Mouse (Mus musculus) ES-Bruce4 (cell line): Measurements from ENCODE around the gene Ccdc127. TPM values are rescaled to one million over a fixed set of nuclear protein-coding genes. Genes with fewer than 3 reads are reported as not detected.

ENCODE experiments used
- H3K27ac ChIP-seq: 2 replicates; pipeline ENCODE4 v1.5.1; 2012; ENCODE audit warnings: low read length, inconsistent platforms; ENCODE audit not compliant: insufficient read depth
- H3K27me3 ChIP-seq: 2 replicates; pipeline ENCODE4 v1.6.1; 2012; ENCODE audit warnings: mild to moderate bottlenecking, low read length, inconsistent platforms; ENCODE audit not compliant: control insufficient read depth, poor library complexity, insufficient read depth, severe bottlenecking
- H3K36me3 ChIP-seq: 2 replicates; pipeline ENCODE4 v1.6.1; 2012; ENCODE audit warnings: inconsistent platforms, mild to moderate bottlenecking, low read length, moderate library complexity; ENCODE audit not compliant: control insufficient read depth, poor library complexity, insufficient read depth, severe bottlenecking
- H3K4me1 ChIP-seq: one replicate; pipeline ENCODE4 v1.8.1; 2011; ENCODE audit warnings: low read length; ENCODE audit not compliant: control insufficient read depth, insufficient read depth
- H3K4me3 ChIP-seq: 2 replicates; pipeline ENCODE4 v1.5.1; 2011; ENCODE audit warnings: low read depth, mild to moderate bottlenecking, low read length
- H3K9ac ChIP-seq: 2 replicates; pipeline ENCODE4 v1.6.1; 2012; ENCODE audit warnings: low read depth, mild to moderate bottlenecking, inconsistent platforms; ENCODE audit not compliant: poor library complexity, severe bottlenecking
- H3K9me3 ChIP-seq: replicated peaks from 2 replicates; pipeline ENCODE4 v1.6.1; 2012; ENCODE audit warnings: mild to moderate bottlenecking, low read length, inconsistent platforms; ENCODE audit not compliant: control insufficient read depth, poor library complexity, insufficient read depth, severe bottlenecking
- CTCF ChIP-seq: IDR thresholded peaks from one replicate; pipeline ENCODE4 v1.8.1; 2011; ENCODE audit warnings: low read depth, low read length
- EP300 ChIP-seq: IDR thresholded peaks from 2 replicates; pipeline ENCODE4 v1.6.1; 2011; ENCODE audit warnings: low read depth, low read length; ENCODE audit not compliant: insufficient read depth
- POLR2A ChIP-seq: IDR thresholded peaks from one replicate; pipeline ENCODE4 v1.8.1; 2011; ENCODE audit warnings: low read length; ENCODE audit not compliant: insufficient read depth
- polyA plus RNA-seq: library from polyadenylated mRNA; stranded (reverse); fragments of >200 nt; gene quantifications from 2 replicates; pipeline ENCODE4 v1.2.4, GENCODE M21; 2011; ENCODE audit warnings: low read depth; ENCODE audit not compliant: missing spikeins, insufficient read depth, insufficient read length

Gene Ccdc127
- polyA plus RNA-seq, 1 experiment = 55.8 TPM

- Histone ChIP-seq H3K9ac (no peak overlapping the region), H3K27me3 (no peaks in the 10 kb centered on the region), H3K4me3 (no peak overlapping the region), H3K36me3 (no peaks in the 10 kb centered on the region), H3K9me3 (no peaks in the 10 kb centered on the region), H3K4me1 (no peaks in the 10 kb centered on the region), H3K27ac (no peak overlapping the region)
- TF ChIP-seq CTCF (no peak), POLR2A (no peak), EP300 (no peak)
Measured at GRCm38 (mm10) chr13:74381533-74382276, 31.6 kb downstream of the Ccdc127 start.

GRCm38 (mm10) chr13:74382289-74382688 lies 32.2 kb downstream of the Ccdc127 start:
- no peak overlapping the region for H3K27ac ChIP-seq

GRCm38 (mm10) chr13:74389730-74390129 lies 39.6 kb downstream of the Ccdc127 start:
- H3K4me3 ChIP-seq = peak overlapping the region; percentile 30; the same call in 1 of the 2 replicates
- no peaks in the 10 kb centered on the region for H3K36me3 ChIP-seq
- TF ChIP-seq EP300 (no peak), CTCF (no peak), POLR2A (no peak)
- no peaks in the 10 kb centered on the region for H3K4me1 ChIP-seq
- H3K27me3 ChIP-seq = no peaks in the 10 kb centered on the region; the same call in 1 of the 2 replicates
- H3K9me3 ChIP-seq = no peaks in the 10 kb centered on the region
- peak overlapping the region; percentile 77 for H3K9ac ChIP-seq
- no peak overlapping the region for H3K27ac ChIP-seq

More at GRCm38 (mm10) chr13:74382289-74382688, 32.2 kb downstream of the Ccdc127 start:
- H3K4me1 ChIP-seq = no peaks in the 10 kb centered on the region
- TF ChIP-seq CTCF (no peak), POLR2A (no peak), EP300 (no peak)
- no peak overlapping the region for H3K9ac ChIP-seq
- no peaks in the 10 kb centered on the region for H3K9me3 ChIP-seq
- H3K27me3 ChIP-seq = no peaks in the 10 kb centered on the region
- H3K4me3 ChIP-seq = no peak overlapping the region
- no peaks in the 10 kb centered on the region for H3K36me3 ChIP-seq

DNA sequence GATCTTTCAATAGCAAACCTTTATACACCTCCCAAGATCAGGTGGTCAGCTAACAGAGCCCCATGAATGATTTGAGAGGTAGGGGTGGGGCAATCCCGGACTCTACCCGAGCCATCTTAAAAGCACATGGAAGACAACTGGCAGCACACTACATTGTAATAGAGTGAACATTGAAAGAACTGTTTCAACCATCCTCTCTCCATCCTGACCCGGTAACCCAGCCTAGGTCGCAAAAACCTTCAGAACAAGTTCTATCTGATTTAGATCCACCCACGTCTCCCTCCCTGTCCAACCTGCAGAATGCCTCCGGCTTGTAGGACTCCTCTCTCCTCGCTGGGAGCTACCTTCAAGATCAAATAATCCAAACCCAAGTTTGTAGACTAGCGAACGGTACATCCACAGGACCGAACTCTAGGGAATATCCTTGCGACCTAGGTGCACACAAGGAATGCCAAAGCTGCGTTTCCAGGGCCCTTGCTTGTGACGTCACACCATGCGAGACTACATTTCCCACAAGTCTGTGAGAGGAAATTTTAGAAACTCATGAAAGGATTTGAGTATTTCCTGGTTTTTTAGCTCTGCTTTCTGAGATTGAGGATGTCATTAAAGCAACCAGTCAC lies 40.4 kb downstream of the Ccdc127 start, which contains the start of gene Zfp72:
TSS of gene Zfp72 (minus strand) at position 466 of the 620 bp plus-strand sequence.
- H3K4me3 ChIP-seq = peak within 1 kb of the TSS; percentile 100
- H3K9ac ChIP-seq = peak within 1 kb of the TSS; percentile 77
- peak within 1 kb of the TSS; percentile 48 for H3K27ac ChIP-seq
- H3K9me3 ChIP-seq = no peaks in the 10 kb centered on the region
- H3K36me3 ChIP-seq = no peaks in the 10 kb centered on the region
- TF ChIP-seq EP300 (no peak), POLR2A (peak; percentile 54)
- no peaks in the 10 kb centered on the region; the same call in 1 of the 2 replicates for H3K27me3 ChIP-seq
- H3K4me1 ChIP-seq = no peaks in the 10 kb centered on the region

- H3K27me3 ChIP-seq = no peaks in the 10 kb centered on the region; the same call in 1 of the 2 replicates
- H3K4me3 ChIP-seq = no peak overlapping the region
- no peaks in the 10 kb centered on the region for H3K4me1 ChIP-seq
- no peak overlapping the region for H3K9ac ChIP-seq
- no peaks in the 10 kb centered on the region for H3K9me3 ChIP-seq
- H3K27ac ChIP-seq = no peak overlapping the region
- H3K36me3 ChIP-seq = no peaks in the 10 kb centered on the region
- TF ChIP-seq POLR2A = no peak
Measured at GRCm38 (mm10) chr13:74391156-74391555, 41.0 kb downstream of the Ccdc127 start.

DNA sequence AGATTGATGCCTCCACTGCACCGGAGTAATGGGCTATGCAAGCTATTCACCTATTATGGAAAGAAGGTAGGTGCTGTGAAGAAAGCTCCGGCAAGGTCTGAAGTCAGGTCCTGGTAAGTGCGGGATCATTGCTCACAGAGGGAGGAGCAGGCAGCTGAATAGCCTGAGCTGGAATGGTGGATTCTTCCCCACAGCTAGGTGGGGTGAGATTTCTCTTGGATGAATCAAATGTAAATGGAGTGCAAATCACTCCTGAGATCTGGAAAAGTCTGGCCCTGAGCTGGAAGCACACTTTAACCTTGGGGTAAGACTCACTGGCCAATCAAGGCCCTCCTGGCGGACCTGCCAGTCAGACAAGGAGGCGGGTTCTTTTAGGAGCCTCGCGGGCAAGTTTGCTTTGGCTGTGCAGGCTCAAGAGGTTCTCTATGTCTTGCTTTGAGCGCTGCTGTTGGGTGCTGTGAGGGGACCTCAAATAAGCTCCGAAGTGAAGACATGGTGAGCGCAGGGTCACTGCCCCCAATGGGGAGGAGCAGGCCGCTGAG lies 49.3 kb downstream of the Ccdc127 start, which contains the start of gene Ftl1-ps1:
TSS of gene Ftl1-ps1 (plus strand) at position 397 of the 542 bp plus-strand sequence.
- Histone ChIP-seq H3K27ac (peak within 1 kb of the TSS; percentile 95), H3K36me3 (no peaks in the 10 kb centered on the region), H3K9me3 (no peaks in the 10 kb centered on the region), H3K27me3 (peaks cover 2% of the 10 kb centered on the region; the same call in 1 of the 2 replicates), H3K4me3 (peak within 1 kb of the TSS; percentile 83), H3K9ac (peak within 1 kb of the TSS; percentile 71), H3K4me1 (peaks cover 2% of the 10 kb centered on the region)
- TF ChIP-seq CTCF (no peak), EP300 (peak; percentile 91)

Other genes starting within 250 kb of the Ccdc127 start
- not detected in 2 replicates for gene Slc9a3, start 228.9 kb upstream of the Ccdc127 start, polyA plus RNA-seq
- 48.9 and 55.8 TPM in 2 replicates for gene Exoc3, start 141.6 kb upstream of the Ccdc127 start, polyA plus RNA-seq
- 0.37 and 1.7 TPM in 2 replicates for gene Ahrr, start 58.0 kb upstream of the Ccdc127 start, polyA plus RNA-seq
- 88.7 and 97.1 TPM in 2 replicates for gene Pdcd6, start 32.7 kb upstream of the Ccdc127 start, polyA plus RNA-seq
- 219 and 239 TPM in 2 replicates for gene Sdha, start within 50 bp of the Ccdc127 start, polyA plus RNA-seq
- gene Lrrc14b, start 13.7 kb downstream of the Ccdc127 start, polyA plus RNA-seq = not detected in 2 replicates
- gene Zfp72, start 40.5 kb downstream of the Ccdc127 start, polyA plus RNA-seq = 4.9 and 5.9 TPM in 2 replicates
- gene Ftl1-ps1, start 49.4 kb downstream of the Ccdc127 start, polyA plus RNA-seq = 599 and 638 TPM in 2 replicates
- 18.7 and 24.5 TPM in 2 replicates for gene Zfp825, start 143.7 kb downstream of the Ccdc127 start, polyA plus RNA-seq